In the genomic region with DNA sequence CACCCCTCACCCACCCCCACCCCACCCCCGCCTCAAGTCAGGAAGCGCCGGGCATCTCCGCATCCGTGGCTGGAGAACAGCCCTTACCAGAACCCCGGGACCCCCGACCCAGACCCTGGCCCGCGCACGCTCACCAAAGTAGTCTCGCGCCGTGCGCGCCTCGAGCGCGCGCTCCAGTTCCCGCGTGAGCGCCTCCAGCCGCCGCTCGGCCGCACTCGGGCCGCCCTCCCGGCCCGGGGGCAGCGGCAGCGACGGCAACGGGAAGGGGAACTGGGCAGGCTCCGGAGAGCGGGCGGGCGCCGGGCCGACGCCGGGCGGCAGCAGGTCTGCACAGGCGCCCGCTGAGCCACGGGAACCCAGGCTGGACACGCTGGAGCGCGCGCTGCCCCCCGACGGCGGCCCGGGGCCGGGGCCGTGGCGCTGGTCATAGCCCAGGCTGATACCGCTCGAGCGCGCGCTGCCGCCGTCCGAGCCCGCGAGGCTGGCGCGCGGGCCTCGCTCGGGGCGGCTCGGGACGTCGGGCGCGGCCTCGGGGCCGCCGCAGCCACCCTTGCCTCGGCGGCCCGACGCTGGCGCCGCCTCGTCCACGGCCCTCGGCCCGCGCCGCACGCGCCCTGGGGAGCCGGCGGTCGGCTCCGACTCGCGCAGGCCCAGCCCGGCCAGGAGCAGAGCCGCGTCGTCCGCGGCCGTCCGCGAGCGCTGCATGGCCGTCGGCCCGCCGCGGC, we compare ENCODE assay signal across 8 mouse cellular contexts. TPM values are rescaled to one million over a fixed set of nuclear protein-coding genes. Genes with fewer than 3 reads are reported as not detected.
A peak's percentile ranks its signal among the peaks of the same experiment; 100 is the strongest.
DNase-seq lines count a peak whose midpoint lies in the region; ATAC-seq and TF ChIP-seq lines count a peak whose summit lies in the region.

No protein-coding gene starts in this region.

- H3K36me3 ChIP-seq in forebrain, embryonic 16.5 days (ENCODE audit: control insufficient read depth, insufficient read depth): no peaks in the 10 kb centered on the region
- H3K36me3 ChIP-seq in intestine, embryonic 16.5 days (ENCODE audit: control insufficient read depth, insufficient read depth, low read length): no peaks in the 10 kb centered on the region
- no peaks in the 10 kb centered on the region for H3K36me3 ChIP-seq in lung, embryonic 15.5 days
- no peaks in the 10 kb centered on the region for H3K36me3 ChIP-seq in small intestine, adult 2 months (ENCODE audit: control insufficient read depth, insufficient read depth, low read length)

- no peaks in the 10 kb centered on the region for H3K9me3 ChIP-seq in forebrain, embryonic 16.5 days (ENCODE audit: control insufficient read depth, low read length)
- no peaks in the 10 kb centered on the region for H3K9me3 ChIP-seq in intestine, embryonic 16.5 days (ENCODE audit: control insufficient read depth, low read length)
- H3K9me3 ChIP-seq in lung, embryonic 15.5 days: no peaks in the 10 kb centered on the region

- peak overlapping the region; percentile 37; the same call in 1 of the 2 replicates for H3K27ac ChIP-seq in forebrain, embryonic 16.5 days (ENCODE audit: low read length)
- H3K27ac ChIP-seq in intestine, embryonic 16.5 days (ENCODE audit: low read length): peak overlapping the region; percentile 64
- H3K27ac ChIP-seq in lung, embryonic 15.5 days: peak overlapping the region; percentile 85
- no peak overlapping the region for H3K27ac ChIP-seq in small intestine, adult 2 months (ENCODE audit: insufficient read depth, low read depth, low read length)

- no peak for DNase-seq in frontal cortex, postnatal 36 days (ENCODE audit: low spot score in 2 of 2)
- DNase-seq in ZHBTc4 (ENCODE audit: low read depth, low spot score) (peak; percentile 71), adipocyte (ENCODE audit: low spot score) (no peak)

- no peak for TF ChIP-seq POLR2A in small intestine, adult 2 months (IDR thresholded peaks at IDR 0.05; ENCODE audit: low read depth, low read length)

- TF ChIP-seq CTCF in small intestine, adult 2 months (IDR thresholded peaks at IDR 0.05; ENCODE audit: extremely low read depth, insufficient read length, insufficient replicate concordance, low read depth, low read length): no peak

- under 1% methylated on average over 88 of the region's 116 CpGs for WGBS in forebrain, embryonic 16.5 days
- under 1% methylated on average over 112 of the region's 116 CpGs for WGBS in intestine, embryonic 16.5 days
- WGBS in lung, embryonic 15.5 days: under 1% methylated on average over 96 of the region's 116 CpGs
- WGBS in small intestine, adult 2 months: 6% methylated on average over 110 of the region's 116 CpGs

- peak overlapping the region; percentile 76 for H3K4me3 ChIP-seq in forebrain, embryonic 16.5 days (replicated peaks; ENCODE audit: low read length)
- H3K4me3 ChIP-seq in intestine, embryonic 16.5 days (ENCODE audit: low read length): peak overlapping the region; percentile 68
- H3K4me3 ChIP-seq in lung, embryonic 15.5 days: peak overlapping the region; percentile 72
- H3K4me3 ChIP-seq in small intestine, adult 2 months (ENCODE audit: low read depth, low read length): peak overlapping the region; percentile 79

- H3K4me1 ChIP-seq in forebrain, embryonic 16.5 days (replicated peaks; ENCODE audit: control insufficient read depth, insufficient read depth, low read length): peaks cover 19% of the 10 kb centered on the region
- H3K4me1 ChIP-seq in intestine, embryonic 16.5 days (ENCODE audit: control insufficient read depth, insufficient read depth, low read length): peaks cover 5% of the 10 kb centered on the region; the same call in 1 of the 2 replicates
- H3K4me1 ChIP-seq in lung, embryonic 15.5 days: peaks cover 27% of the 10 kb centered on the region
- no peaks in the 10 kb centered on the region for H3K4me1 ChIP-seq in small intestine, adult 2 months (ENCODE audit: control insufficient read depth, insufficient read depth, insufficient read length, low read length)

- no peaks in the 10 kb centered on the region for H3K27me3 ChIP-seq in forebrain, embryonic 16.5 days (replicated peaks; ENCODE audit: control insufficient read depth, insufficient read depth, low read length)
- no peaks in the 10 kb centered on the region for H3K27me3 ChIP-seq in intestine, embryonic 16.5 days (replicated peaks; ENCODE audit: control insufficient read depth, insufficient read depth, low read length)
- no peaks in the 10 kb centered on the region for H3K27me3 ChIP-seq in lung, embryonic 15.5 days
- peaks cover 9% of the 10 kb centered on the region; the same call in 1 of the 2 replicates for H3K27me3 ChIP-seq in small intestine, adult 2 months (ENCODE audit: control insufficient read depth, insufficient read depth, low read length)

- H3K4me2 ChIP-seq in forebrain, embryonic 16.5 days (ENCODE audit: low read length): peak overlapping the region; percentile 56
- H3K4me2 ChIP-seq in intestine, embryonic 16.5 days (ENCODE audit: low read depth, low read length): peak overlapping the region; percentile 70
- H3K4me2 ChIP-seq in lung, embryonic 15.5 days: peak overlapping the region; percentile 66

- H3K9ac ChIP-seq in forebrain, embryonic 16.5 days (replicated peaks; ENCODE audit: low read depth, low read length): peak overlapping the region; percentile 65
- H3K9ac ChIP-seq in intestine, embryonic 16.5 days (ENCODE audit: low read depth, low read length): peak overlapping the region; percentile 80
- peak overlapping the region; percentile 84 for H3K9ac ChIP-seq in lung, embryonic 15.5 days

- peak; percentile 29; the same call in 1 of the 2 replicates for ATAC-seq in frontal cortex, adult (ENCODE audit: low TSS enrichment)
- peak; percentile 72 for ATAC-seq in forebrain, embryonic 16.5 days
- ATAC-seq in intestine, embryonic 16.5 days: peak; percentile 81
- ATAC-seq in lung, embryonic 15.5 days (ENCODE audit: borderline replicate concordance, extremely low read depth, low FRiP score, low TSS enrichment): peak; percentile 64

RNA-seq across cellular contexts. Expression of a gene that starts 0.6 kb away (rescaled TPM):
- 2.1 and 4.5 TPM in 2 replicates for polyA plus RNA-seq in forebrain, embryonic 16.5 days (2015; fragmentation: Nextera tagmentation; extraction: Ambion mirVana)
- polyA plus RNA-seq in intestine, embryonic 16.5 days (2015; fragmentation: Nextera tagmentation; extraction: Ambion mirVana): 3.2 and 3.4 TPM in 2 replicates
- 7.6 and 8.9 TPM in 2 replicates for polyA plus RNA-seq in lung, embryonic 15.5 days (2015; fragmentation: Nextera tagmentation; extraction: Ambion mirVana)
- polyA plus RNA-seq in small intestine, adult 2 months (2012; rRNA removed): 10.6 and 12.7 TPM in 2 replicates

RNA-seq across cellular contexts. Expression of a gene that starts 36.9 kb away (rescaled TPM):
- 197 and 220 TPM in 2 replicates for polyA plus RNA-seq in forebrain, embryonic 16.5 days (2015; fragmentation: Nextera tagmentation; extraction: Ambion mirVana)
- 126 and 144 TPM in 2 replicates for polyA plus RNA-seq in intestine, embryonic 16.5 days (2015; fragmentation: Nextera tagmentation; extraction: Ambion mirVana)
- polyA plus RNA-seq in lung, embryonic 15.5 days (2015; fragmentation: Nextera tagmentation; extraction: Ambion mirVana): 218 and 227 TPM in 2 replicates
- polyA plus RNA-seq in small intestine, adult 2 months (2012; rRNA removed): 6.6 and 13.2 TPM in 2 replicates

RNA-seq across cellular contexts. Expression of a gene that starts 37.3 kb away (rescaled TPM):
- polyA plus RNA-seq in forebrain, embryonic 16.5 days (2015; fragmentation: Nextera tagmentation; extraction: Ambion mirVana): not detected in 2 replicates
- not detected in 2 replicates for polyA plus RNA-seq in intestine, embryonic 16.5 days (2015; fragmentation: Nextera tagmentation; extraction: Ambion mirVana)
- polyA plus RNA-seq in lung, embryonic 15.5 days (2015; fragmentation: Nextera tagmentation; extraction: Ambion mirVana): not detected in 2 replicates
- polyA plus RNA-seq in small intestine, adult 2 months (2012; rRNA removed): not detected in 2 replicates

Comparison
In these comparisons a context has a peak if more than half of its experiments do, and no peak if none do; other contexts are left out.
1. ATAC-seq: peak in every context shown above with its lines; median percentile 81 in intestine, embryonic 16.5 days; 72 in forebrain, embryonic 16.5 days; 64 in lung, embryonic 15.5 days; 29 in frontal cortex, adult.